Mouse (Mus musculus) megakaryocyte-erythroid progenitor cell, adult 5-6 weeks (primary cell): ENCODE results near the gene Rab5c. TPM values are rescaled to one million over a fixed set of nuclear protein-coding genes. Genes with fewer than 3 reads are reported as not detected.

ENCODE experiments used
- ATAC-seq: replicated peaks from 2 replicates; pipeline ENCODE4 v1.8.0; 2016; ENCODE audit warnings: mild to moderate bottlenecking, inconsistent platforms; ENCODE audit not compliant: severe bottlenecking, poor library complexity, low FRiP score, low TSS enrichment
- total RNA-seq, 2 experiments: library from RNA; stranded (forward) in 1 of 2; stranded (reverse) in 1 of 2; fragments of 200-1000, 215-1000 nt in 1 of 2; fragments of >200 nt in 1 of 2; fragmentation: Nextera tagmentation in 1 of 2; gene quantifications; 2 replicates each; pipeline ENCODE4 v1.2.3; 2014 to 2017

The Rab5c gene
- total RNA-seq, 2 experiments from 2014 or later = 95.4 to 147 TPM

- no peak for ATAC-seq
Observed at GRCm38 (mm10) chr11:100705095-100705747, 32.8 kb downstream of the Rab5c start.

- peak; percentile 48 for ATAC-seq
Observed at GRCm38 (mm10) chr11:100703851-100704531, 34.0 kb downstream of the Rab5c start, which contains the start of gene Dhx58. Dhx58 (minus strand) TSS chr11:100704271.

GRCm38 (mm10) chr11:100703366-100703765 lies 34.6 kb downstream of the Rab5c start:
- ATAC-seq = 0 out of 2 replicates have a peak, but pooled peaks have one; percentile 8

GRCm38 (mm10) chr11:100702906-100703305 lies 35.1 kb downstream of the Rab5c start:
- ATAC-seq = peak; percentile 22

- 0 out of 2 replicates have a peak, but pooled peaks have one; percentile 39 for ATAC-seq
Observed at GRCm38 (mm10) chr11:100702081-100702851, 35.7 kb downstream of the Rab5c start.

- no peak for ATAC-seq
Observed at GRCm38 (mm10) chr11:100701301-100701700, 36.7 kb downstream of the Rab5c start.

GRCm38 (mm10) chr11:100700710-100701109 lies 37.3 kb downstream of the Rab5c start:
- ATAC-seq = no peak

- no peak for ATAC-seq
Observed at GRCm38 (mm10) chr11:100697921-100698320, 40.1 kb downstream of the Rab5c start.

- ATAC-seq = peak; percentile 46; the same call in 1 of the 2 replicates
Observed at GRCm38 (mm10) chr11:100694926-100695325, 43.1 kb downstream of the Rab5c start.

- no peak for ATAC-seq
Observed at GRCm38 (mm10) chr11:100693154-100693553, 44.9 kb downstream of the Rab5c start.

- ATAC-seq = peak; percentile 38; the same call in 1 of the 2 replicates
Observed at GRCm38 (mm10) chr11:100692164-100692616, 45.8 kb downstream of the Rab5c start, which contains the start of gene Zfp385c. Zfp385c (minus strand) TSS chr11:100692455.

- ATAC-seq = no peak
Observed at GRCm38 (mm10) chr11:100690389-100690788, 47.6 kb downstream of the Rab5c start.

- ATAC-seq = no peak
Observed at GRCm38 (mm10) chr11:100688443-100688842, 49.6 kb downstream of the Rab5c start.

GRCm38 (mm10) chr11:100687265-100687664 lies 50.8 kb downstream of the Rab5c start:
- no peak for ATAC-seq

- no peak for ATAC-seq
Observed at GRCm38 (mm10) chr11:100685371-100685770, 52.6 kb downstream of the Rab5c start.

GRCm38 (mm10) chr11:100684084-100684483 lies 53.9 kb downstream of the Rab5c start:
- no peak for ATAC-seq

GRCm38 (mm10) chr11:100682526-100682925 lies 55.5 kb downstream of the Rab5c start:
- no peak for ATAC-seq

- ATAC-seq = no peak
Observed at GRCm38 (mm10) chr11:100681826-100682225, 56.2 kb downstream of the Rab5c start.

- no peak for ATAC-seq
Observed at GRCm38 (mm10) chr11:100677810-100678209, 60.2 kb downstream of the Rab5c start.

- no peak for ATAC-seq
Observed at GRCm38 (mm10) chr11:100673169-100673568, 64.8 kb downstream of the Rab5c start.
